6 mouse cellular contexts compared by ENCODE assay signal in genomic region chr11:121306608-121307007, GRCm38 (mm10).
"Had no signal": no experiment of that assay in that cellular context is flagged by ENCODE, and none has a peak within 500 bp of the region (broad histone marks: within the 10 kb centered on the region; RNA-seq: fewer than 3 reads in every experiment).

No protein-coding gene starts in this region.

- DNase-seq: kidney, adult 8-10 months; kidney, postnatal 36 days; lung, adult 2 months; lung, postnatal 36 days; midbrain, embryonic 14.5 days; thymus, postnatal 4 days had no signal
